Mouse (Mus musculus): ENCODE data around the gene Trappc2. TPM values are rescaled to one million over a fixed set of nuclear protein-coding genes. Genes with fewer than 3 reads are reported as not detected.

Gene Trappc2
- polyA plus RNA-seq, 1 experiment from 2014 or later = 18.5 TPM

DNA sequence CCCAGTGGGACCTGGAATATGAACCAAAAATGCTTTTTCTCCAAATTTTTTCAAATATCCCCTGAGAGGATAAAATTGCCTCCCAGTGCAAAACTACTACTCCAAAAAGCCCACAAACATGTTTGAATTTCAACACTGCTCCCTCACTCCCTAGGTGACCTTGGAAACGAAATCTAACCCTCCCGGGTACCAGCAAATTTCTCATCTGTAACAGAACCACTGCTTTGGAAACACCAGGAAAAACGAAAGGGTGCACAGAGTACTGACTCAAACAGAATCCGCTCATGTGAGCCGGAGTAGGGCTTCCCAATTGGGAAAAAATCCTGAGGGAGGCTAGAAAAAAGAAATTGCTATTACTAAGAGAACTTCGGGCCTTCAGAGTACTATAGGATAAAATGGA, 37.0 kb downstream of the Trappc2 start:
- no peak overlapping the region for H3K27ac ChIP-seq
- no peak overlapping the region for H3K4me3 ChIP-seq
- peaks cover 18% of the 10 kb centered on the region; the same call in 1 of the 2 replicates for H3K4me1 ChIP-seq
- ATAC-seq = no peak
- 0 out of 2 replicates have a peak, but pooled peaks cover 2% of the 10 kb centered on the region for H3K27me3 ChIP-seq (replicated peaks)
- no peaks in the 10 kb centered on the region for H3K9me3 ChIP-seq (replicated peaks)
- peaks cover 18% of the 10 kb centered on the region; the same call in 1 of the 2 replicates for H3K36me3 ChIP-seq
- WGBS (ENCODE audit: insufficient replicate concordance) = 71% methylated on average over 6 of the region's 6 CpGs
- H3K9ac ChIP-seq = no peak overlapping the region
- H3K4me2 ChIP-seq = peak overlapping the region; percentile 69; the same call in 1 of the 2 replicates

DNA sequence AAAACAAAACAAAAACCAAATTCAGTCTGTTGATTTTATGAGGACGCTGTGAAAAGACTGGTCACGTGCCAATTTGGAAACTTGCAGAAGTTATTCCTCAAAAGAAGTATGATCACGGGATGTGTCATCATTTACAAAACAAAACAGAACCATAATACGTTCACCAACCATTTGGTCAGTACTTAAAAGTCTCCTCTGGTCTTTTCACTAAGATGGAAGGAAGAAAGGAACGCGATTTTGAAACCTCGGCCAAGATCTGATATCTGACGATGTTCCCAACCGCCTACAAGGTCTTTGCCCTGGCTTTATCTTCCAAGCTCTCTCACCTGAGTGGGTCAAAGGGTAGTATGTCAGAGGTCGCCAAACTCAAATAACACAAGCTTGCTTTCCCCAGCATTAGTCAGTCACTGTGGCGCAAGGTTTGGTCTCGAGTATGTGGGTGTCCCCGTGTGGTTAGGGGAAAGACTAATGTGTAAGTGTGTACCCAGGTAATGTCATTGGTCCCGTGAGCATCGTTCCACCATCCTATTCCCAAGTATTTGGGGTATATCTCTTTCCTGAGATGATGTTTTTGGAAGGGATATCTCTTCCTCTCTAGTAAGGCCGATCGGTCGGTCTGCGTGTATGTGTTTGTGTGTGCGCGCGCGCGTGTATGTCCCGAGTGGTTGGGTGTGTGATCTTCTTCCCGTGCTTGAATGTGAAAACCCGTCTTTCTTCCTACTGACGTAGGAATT, 38.4 kb downstream of the Trappc2 start:
- Histone ChIP-seq H3K27ac (peak overlapping the region; percentile 75), H3K9me3 (replicated peaks) (no peaks in the 10 kb centered on the region), H3K27me3 (replicated peaks) (0 out of 2 replicates have a peak, but pooled peaks cover 7% of the 10 kb centered on the region), H3K36me3 (peaks cover 18% of the 10 kb centered on the region; the same call in 1 of the 2 replicates), H3K4me1 (peaks cover 15% of the 10 kb centered on the region; the same call in 1 of the 2 replicates), H3K9ac (peak overlapping the region; percentile 78), H3K4me2 (peak overlapping the region; percentile 69), H3K4me3 (peak overlapping the region; percentile 74)
- peak; percentile 29 for ATAC-seq
- 11% methylated on average over 28 of the region's 28 CpGs for WGBS (ENCODE audit: insufficient replicate concordance)

DNA sequence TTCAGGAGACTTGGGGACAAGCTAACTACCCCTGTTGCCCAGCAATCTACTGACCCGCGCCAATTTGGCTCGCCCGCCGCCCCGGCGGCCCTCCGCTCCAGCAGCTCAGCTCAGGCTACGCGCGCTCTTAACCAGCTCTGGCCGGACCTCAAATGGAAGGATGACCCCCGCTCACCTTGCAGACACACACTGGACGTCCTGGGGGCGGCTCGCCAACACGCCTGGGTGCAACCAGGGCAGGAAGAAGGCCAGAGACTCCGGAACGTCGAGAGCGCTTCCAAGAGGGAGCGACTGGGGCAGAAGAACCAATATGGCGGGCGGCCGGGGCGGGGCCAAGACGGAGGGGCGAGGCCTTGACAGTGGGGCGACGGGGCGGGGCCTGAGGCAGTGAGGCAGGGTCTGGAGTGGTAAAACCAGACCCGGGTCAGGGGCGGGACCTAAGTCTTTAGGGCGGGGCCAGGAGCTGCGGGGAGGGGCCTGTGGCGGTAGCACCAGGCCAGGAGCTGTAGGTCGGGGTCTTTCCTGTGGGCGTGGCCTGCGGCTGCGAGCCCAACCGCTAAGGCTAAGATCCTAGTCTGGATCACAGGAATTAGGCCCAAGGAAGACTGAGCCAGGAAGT, 39.1 kb downstream of the Trappc2 start, which contains the start of gene Rab9:
TSS of gene Rab9 (minus strand) at position 503 of the 619 bp plus-strand sequence.
- H3K4me1 ChIP-seq = peaks cover 10% of the 10 kb centered on the region; the same call in 1 of the 2 replicates
- peak; percentile 98 for ATAC-seq

DNA sequence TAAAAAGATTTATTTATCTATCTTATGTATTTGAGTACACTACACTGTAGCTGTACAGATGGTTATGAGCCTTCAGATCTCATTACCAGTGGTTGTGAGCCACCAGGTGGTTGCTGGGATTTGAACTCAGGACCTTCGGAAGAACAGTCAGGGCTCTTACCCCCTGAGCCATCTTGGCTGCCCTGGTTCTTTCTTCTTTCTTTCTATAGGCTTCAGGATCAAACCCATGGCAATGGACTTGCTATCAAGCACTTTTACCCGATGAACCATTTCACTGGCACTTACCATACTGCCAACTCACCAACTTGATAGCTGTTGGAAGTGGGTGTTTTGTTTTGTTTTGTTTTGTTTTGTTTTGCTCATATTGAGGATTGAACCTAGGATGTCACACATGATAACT, 54.7 kb downstream of the Trappc2 start:
- Histone ChIP-seq H3K36me3 (no peaks in the 10 kb centered on the region), H3K9ac (no peak overlapping the region), H3K4me1 (no peaks in the 10 kb centered on the region), H3K9me3 (replicated peaks) (no peaks in the 10 kb centered on the region), H3K27ac (no peak overlapping the region), H3K4me2 (no peak overlapping the region), H3K27me3 (replicated peaks) (0 out of 2 replicates have a peak, but pooled peaks cover 3% of the 10 kb centered on the region), H3K4me3 (no peak overlapping the region)
- no peak for ATAC-seq
- 81% methylated on average over 2 of the region's 2 CpGs for WGBS (ENCODE audit: insufficient replicate concordance)

More for the DNA sequence above, 39.1 kb downstream of the Trappc2 start, which contains the start of gene Rab9:
- 0 out of 2 replicates have a peak, but pooled peaks cover 7% of the 10 kb centered on the region for H3K27me3 ChIP-seq (replicated peaks)
- H3K36me3 ChIP-seq = peaks cover 18% of the 10 kb centered on the region; the same call in 1 of the 2 replicates
- H3K9ac ChIP-seq = peak within 1 kb of the TSS; percentile 78
- H3K4me3 ChIP-seq = peak within 1 kb of the TSS; percentile 74
- peak within 1 kb of the TSS; percentile 75 for H3K27ac ChIP-seq
- no peaks in the 10 kb centered on the region for H3K9me3 ChIP-seq (replicated peaks)
- WGBS (ENCODE audit: insufficient replicate concordance) = 16% methylated on average over 37 of the region's 41 CpGs
- H3K4me2 ChIP-seq = peak within 1 kb of the TSS; percentile 69

DNA sequence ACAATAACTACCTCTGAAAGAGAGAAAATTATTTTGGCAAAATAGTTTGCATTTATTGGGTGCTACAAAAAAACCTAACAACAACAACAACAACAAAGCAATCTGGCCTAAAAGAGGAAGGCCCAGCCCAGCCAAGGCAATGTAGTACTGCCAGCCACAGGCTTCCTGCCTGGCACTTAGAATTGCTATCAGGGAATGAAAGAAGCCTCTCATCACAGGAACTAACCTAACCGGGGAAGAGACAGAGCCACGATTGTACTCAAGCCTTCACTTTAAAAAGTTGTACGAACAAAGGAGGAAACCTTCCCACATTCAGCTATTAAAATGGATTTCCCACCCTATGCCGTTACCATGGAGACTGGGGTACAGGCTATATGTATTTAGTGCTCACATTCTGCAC, 57.4 kb downstream of the Trappc2 start:
- H3K27ac ChIP-seq = no peak overlapping the region
- no peak overlapping the region for H3K9ac ChIP-seq
- no peaks in the 10 kb centered on the region for H3K4me1 ChIP-seq
- 0 out of 2 replicates have a peak, but pooled peaks cover 3% of the 10 kb centered on the region for H3K27me3 ChIP-seq (replicated peaks)
- no peaks in the 10 kb centered on the region for H3K36me3 ChIP-seq
- no peaks in the 10 kb centered on the region for H3K9me3 ChIP-seq (replicated peaks)
- no peak overlapping the region for H3K4me2 ChIP-seq
- WGBS (ENCODE audit: insufficient replicate concordance) = 49% methylated on average over 4 of the region's 4 CpGs
- no peak for ATAC-seq
- no peak overlapping the region for H3K4me3 ChIP-seq

DNA sequence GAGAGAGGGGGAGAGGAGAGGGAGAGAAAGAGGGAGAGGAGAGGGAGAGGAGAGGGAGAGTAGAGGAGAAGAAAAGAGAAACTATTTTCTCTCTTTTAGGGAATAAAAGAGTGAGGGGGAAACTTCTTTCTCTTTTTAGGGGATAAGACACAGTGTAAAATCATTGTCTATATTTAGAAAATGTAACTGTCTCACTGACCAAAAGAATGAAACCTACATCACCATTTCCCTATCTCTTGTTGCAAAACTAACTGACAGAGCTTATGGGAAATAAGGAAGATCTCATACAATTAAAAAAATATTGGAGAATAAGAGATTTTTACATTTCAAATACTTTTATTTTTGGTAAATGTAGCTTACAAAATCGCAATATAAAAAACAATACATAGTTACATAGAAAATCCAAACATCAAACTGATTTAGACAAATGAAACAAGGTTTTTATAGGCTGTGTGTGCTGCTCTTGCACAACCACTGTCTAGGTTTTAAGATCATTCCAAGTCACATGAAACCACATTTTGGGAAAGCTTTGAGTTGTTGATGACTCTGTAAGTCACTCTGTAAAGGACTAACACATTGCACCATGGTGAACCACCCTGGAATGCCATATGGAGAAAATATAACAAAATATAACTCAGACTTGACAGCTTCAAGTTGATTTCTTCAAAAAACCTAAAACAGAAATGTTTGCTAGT, 59.3 kb downstream of the Trappc2 start:
- 50% methylated on average over 1 of the region's 1 CpGs for WGBS (ENCODE audit: insufficient replicate concordance)
- Histone ChIP-seq H3K4me3 (no peak overlapping the region), H3K36me3 (0 out of 2 replicates have a peak, but pooled peaks cover 3% of the 10 kb centered on the region), H3K9ac (no peak overlapping the region), H3K4me1 (no peaks in the 10 kb centered on the region), H3K9me3 (replicated peaks) (no peaks in the 10 kb centered on the region), H3K27me3 (replicated peaks) (no peaks in the 10 kb centered on the region), H3K27ac (no peak overlapping the region), H3K4me2 (no peak overlapping the region)
- no peak for ATAC-seq

Other genes with a start within 250 kb of the Trappc2 start
- gene Gpm6b, start 201.7 kb upstream of the Trappc2 start, polyA plus RNA-seq (2016; fragmentation: Nextera tagmentation; extraction: Ambion mirVana) = 2.6 and 2.7 TPM in 2 replicates
- 4.4 and 4.7 TPM in 2 replicates for gene Ofd1, start 130 bp downstream of the Trappc2 start, polyA plus RNA-seq (2016; fragmentation: Nextera tagmentation; extraction: Ambion mirVana)
- gene Rab9, start 39.3 kb downstream of the Trappc2 start, polyA plus RNA-seq (2016; fragmentation: Nextera tagmentation; extraction: Ambion mirVana) = 27.4 and 28.9 TPM in 2 replicates
- gene Tceanc, start 78.0 kb downstream of the Trappc2 start, polyA plus RNA-seq (2016; fragmentation: Nextera tagmentation; extraction: Ambion mirVana) = 4.9 and 5.0 TPM in 2 replicates
- 1.1 and 1.7 TPM in 2 replicates for gene Egfl6, start 145.1 kb downstream of the Trappc2 start, polyA plus RNA-seq (2016; fragmentation: Nextera tagmentation; extraction: Ambion mirVana)

All from liver, embryonic 12.5 days (tissue).